In the genomic region with DNA sequence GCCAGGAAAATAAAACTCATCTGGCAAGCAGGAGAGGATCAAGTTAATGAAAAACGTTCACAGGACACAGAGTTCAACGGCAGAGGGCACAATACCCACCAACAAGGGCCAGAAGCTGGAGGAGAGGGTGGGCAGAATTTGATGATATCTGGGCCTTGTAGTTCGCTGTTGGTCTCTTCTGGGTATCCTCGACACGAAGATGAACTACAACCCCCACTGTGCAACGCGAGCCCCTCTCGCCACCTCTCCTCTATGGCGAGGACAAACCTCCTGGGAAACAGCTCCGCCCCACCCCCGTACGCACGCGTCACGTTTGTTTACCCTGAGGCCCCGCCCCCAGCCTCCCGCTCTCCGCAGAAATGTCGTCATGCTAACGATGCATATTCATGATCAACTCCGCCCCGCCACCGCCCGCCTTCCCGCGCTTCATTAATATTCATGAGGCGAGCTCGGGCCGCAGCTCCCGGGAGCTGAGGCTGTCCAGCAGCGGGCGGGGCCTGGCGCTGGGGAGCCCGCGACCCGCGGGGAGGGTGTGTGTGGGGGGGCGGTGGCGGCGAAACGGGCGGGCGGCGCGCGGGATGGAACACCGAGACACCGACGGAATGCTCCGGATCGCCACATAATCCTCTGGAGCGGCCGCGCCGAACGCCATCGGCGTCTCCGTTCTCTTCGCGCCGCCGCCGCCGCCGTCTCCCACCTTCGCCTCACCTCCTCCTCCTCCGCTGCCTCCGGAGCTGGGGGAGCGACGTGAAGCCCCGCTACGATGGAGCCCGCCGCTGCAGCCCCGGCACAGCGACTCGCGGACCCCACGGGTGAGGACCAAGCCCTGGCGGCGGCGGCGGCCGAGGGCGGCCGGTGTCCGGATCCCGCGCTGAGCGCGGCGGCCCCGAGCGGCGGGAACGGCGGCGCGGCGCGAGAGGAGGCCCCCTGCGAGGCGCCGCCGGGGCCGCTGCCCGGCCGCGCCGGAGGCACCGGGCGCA, we compare ENCODE assay signal across 8 mouse cellular contexts. TPM values are rescaled to one million over a fixed set of nuclear protein-coding genes. Genes with fewer than 3 reads are reported as not detected.
DNase-seq lines count a peak whose midpoint lies in the region; ATAC-seq and TF ChIP-seq lines count a peak whose summit lies in the region.

A gene (plus strand): TSS at position 512 of the 980 bp plus-strand sequence.

- peak; percentile 78 for TF ChIP-seq CTCF in lung, adult 2 months (IDR thresholded peaks at IDR 0.05; ENCODE audit: insufficient read depth, low read length)

- peak within 1 kb of the TSS; percentile 61 for H3K4me2 ChIP-seq in forebrain, embryonic 15.5 days (replicated peaks)

- H3K9ac ChIP-seq in ES-E14 (ENCODE audit: insufficient read depth, low read depth, low read length, poor library complexity, severe bottlenecking): peak within 1 kb of the TSS; percentile 92
- peak within 1 kb of the TSS; percentile 92 for H3K9ac ChIP-seq in forebrain, embryonic 15.5 days (replicated peaks)

- H3K36me3 ChIP-seq in ES-E14 (ENCODE audit: control insufficient read depth, insufficient read depth, low read length, poor library complexity, severe bottlenecking): no peaks in the 10 kb centered on the region
- no peaks in the 10 kb centered on the region for H3K36me3 ChIP-seq in forebrain, embryonic 15.5 days

- H3K27ac ChIP-seq in ES-E14 (ENCODE audit: insufficient read depth, low read depth, low read length, poor library complexity, severe bottlenecking): no peak within 1 kb of the TSS
- peak within 1 kb of the TSS; percentile 96 for H3K27ac ChIP-seq in forebrain, embryonic 15.5 days (replicated peaks)

- H3K4me3 ChIP-seq in ES-E14 (ENCODE audit: insufficient read depth in 1 of 2, low read depth in 1 of 2, low read length in 2 of 2, poor library complexity in 1 of 2, severe bottlenecking in 1 of 2): peak within 1 kb of the TSS; percentile 90 to 92
- H3K4me3 ChIP-seq in forebrain, embryonic 15.5 days: peak within 1 kb of the TSS; percentile 91
- peak within 1 kb of the TSS; percentile 71 for H3K4me3 ChIP-seq in lung, adult 2 months (replicated peaks; ENCODE audit: extremely low read depth, low read depth, low read length)

- ATAC-seq in forebrain, embryonic 15.5 days (replicated peaks): peak; percentile 99
- ATAC-seq in neutrophil, adult 5-6 weeks (ENCODE audit: extremely low read depth, insufficient number of reproducible peaks, low FRiP score, poor library complexity, severe bottlenecking): peak; percentile 94

- in situ Hi-C loops in ES-E14 (cut with MboI; ENCODE audit: low sequenced_read_pairs in 2 of 2, unreplicated experiment in 2 of 2): loop anchor here in 1 of 2 experiments (25.0 kb wide), 1 partner anchor 216 kb away; no protein-coding TSS in a partner anchor

- no peaks in the 10 kb centered on the region for H3K9me3 ChIP-seq in ES-E14 (ENCODE audit: control insufficient read depth, insufficient read depth, low read depth, low read length)
- no peaks in the 10 kb centered on the region for H3K9me3 ChIP-seq in forebrain, embryonic 15.5 days

- TF ChIP-seq POLR2A in lung, adult 2 months (IDR thresholded peaks at IDR 0.05; ENCODE audit: borderline replicate concordance, extremely low read depth, low read depth, low read length): peak; percentile 52; the same call in 1 of the 2 replicates

- DNase-seq in ES-E14 (ENCODE audit: low read depth, low spot score): peak; percentile 99
- DNase-seq in cerebellum, adult 11-12 months: peak; percentile 100
- DNase-seq in heart, postnatal 25 days (ENCODE audit: low spot score): peak; percentile 100
- peak; percentile 100 for DNase-seq in layer of hippocampus, adult 18-20 months (ENCODE audit: low spot score in 2 of 2)
- peak; percentile 100 for DNase-seq in lung, adult 2 months
- peak; percentile 99 to 100 for DNase-seq in thymus, adult 18-20 months

- H3K27me3 ChIP-seq in forebrain, embryonic 15.5 days: no peaks in the 10 kb centered on the region

- H3K4me1 ChIP-seq in ES-E14 (ENCODE audit: control insufficient read depth in 2 of 2, insufficient read depth in 2 of 2, low read length in 2 of 2, poor library complexity in 1 of 2): peaks cover 0 to 5% of the 10 kb centered on the region in 2 experiments; a peak in 1 of 4 replicates
- peaks cover 37% of the 10 kb centered on the region for H3K4me1 ChIP-seq in forebrain, embryonic 15.5 days
- peaks cover 7% of the 10 kb centered on the region; the same call in 1 of the 2 replicates for H3K4me1 ChIP-seq in lung, adult 2 months (ENCODE audit: control insufficient read depth, insufficient read depth, low read length)

- under 1% methylated on average over 108 of the region's 113 CpGs for WGBS in forebrain, embryonic 15.5 days
- 3% methylated on average over 112 of the region's 113 CpGs for WGBS in lung, adult 2 months

- intact Hi-C loops in heart, postnatal 25 days (cut with DNase I): loop anchor here (2.0 to 10.0 kb wide), 6 partner anchors 61 to 543 kb away; a partner anchor contains a TSS

TF ChIP-seq in ES-E14, 5 proteins besides CTCF, POLR2A, EP300 and RAD21:
- no peak for TF ChIP-seq ZNF384 (IDR thresholded peaks at IDR 0.05; ENCODE audit: low read depth, low read length)
- TF ChIP-seq HCFC1 (IDR thresholded peaks at IDR 0.05; ENCODE audit: borderline replicate concordance, insufficient read depth, low read length): peak; percentile 98
- no peak for TF ChIP-seq ZC3H11A (IDR thresholded peaks at IDR 0.05; ENCODE audit: borderline replicate concordance, low read depth, low read length)
- peak; percentile 47; the same call in 1 of the 2 replicates for TF ChIP-seq MAFK (IDR thresholded peaks at IDR 0.05; ENCODE audit: insufficient read depth, low read depth, low read length)
- no peak for TF ChIP-seq CHD2 (IDR thresholded peaks at IDR 0.05; ENCODE audit: low read depth, low read length)
TF ChIP-seq in ES-E14: peak in this region for 2.

RNA-seq across cellular contexts. Expression of the gene that starts here (rescaled TPM):
- total RNA-seq in ES-E14 (2012; rRNA removed): 4.5 and 5.8 TPM in 2 replicates
- 8.0 and 8.2 TPM in 2 replicates for polyA plus RNA-seq in forebrain, embryonic 15.5 days (2015; fragmentation: Nextera tagmentation; extraction: Ambion mirVana)
- total RNA-seq in heart, postnatal 25 days (2021): 10 to 100 TPM; 15.9 to 19.0 TPM
- 10 to 100 TPM; 88.3 to 97.0 TPM for total RNA-seq in layer of hippocampus, adult 18-20 months (2021)
- 26.8 and 31.3 TPM in 2 replicates for polyA plus RNA-seq in lung, adult 2 months (2012; rRNA removed)
- total RNA-seq in neutrophil, adult 5-6 weeks (2017): 13.9 and 21.5 TPM in 2 replicates
